Mouse (Mus musculus) layer of hippocampus, postnatal 36 days (tissue): ENCODE measurements at regions not wholly inside any gene's neighbourhood (a gene's known extent, or its start where the extent isn't known, plus 50 kb on each side); places are given as distances from the start of the nearest gene placed in this dataset.

Experiments
- DNase-seq, 2 experiments: peaks; one replicate each; pipeline ENCODE4 v3.0.0; 2022

GRCm38 (mm10) chr5:72245382-72245781 lies 77.4 kb upstream of the Commd8 start:
- DNase-seq = no peak

- DNase-seq = peak; percentile 54 to 66
These were observed 76.1 kb upstream of the Commd8 start for GRCm38 (mm10) chr5:72244134-72244533.

DNA sequence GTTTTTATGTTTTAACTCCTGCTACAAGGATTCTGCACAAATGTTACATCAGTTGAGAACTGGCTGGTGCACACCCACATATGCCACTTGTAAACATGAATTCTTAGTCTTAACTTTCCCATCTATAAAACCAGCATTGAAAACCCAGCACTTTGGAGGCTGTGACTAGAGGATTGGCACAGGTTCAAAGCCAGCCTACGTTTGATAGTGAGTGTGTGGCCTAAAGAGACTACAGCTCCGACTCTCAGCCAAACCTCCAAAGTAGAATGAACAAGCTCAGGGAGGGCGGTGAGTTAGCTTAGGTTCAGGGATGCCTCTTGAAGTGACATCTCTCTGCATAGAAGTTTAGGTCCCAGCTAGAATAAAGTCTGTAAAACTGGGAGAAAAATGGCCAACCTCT lies 75.0 kb upstream of the Commd8 start:
- DNase-seq = no peak

GRCm38 (mm10) chr5:72241451-72241850 lies 73.5 kb upstream of the Commd8 start:
- no peak for DNase-seq

- DNase-seq = no peak
These were observed 72.3 kb upstream of the Commd8 start for GRCm38 (mm10) chr5:72240271-72240670.

DNA sequence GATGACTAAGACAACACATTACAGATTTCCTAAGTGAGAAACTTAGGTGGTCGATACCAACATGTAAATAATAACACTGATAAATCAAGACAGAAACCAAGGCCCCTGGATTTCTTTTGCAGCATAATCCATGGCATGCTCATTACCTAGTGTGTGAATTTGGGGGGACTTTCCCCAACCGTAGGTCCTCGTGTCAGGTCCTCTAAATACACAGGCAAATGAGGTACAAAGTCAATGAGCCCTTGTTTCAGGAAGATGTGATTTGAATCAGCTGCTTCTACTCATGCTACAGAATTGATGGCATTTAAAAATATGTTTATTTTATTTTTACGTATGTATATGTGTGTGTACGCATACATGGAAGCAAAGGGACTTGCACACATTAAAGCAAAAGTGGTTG lies 59.0 kb upstream of the Commd8 start:
- no peak for DNase-seq

DNA sequence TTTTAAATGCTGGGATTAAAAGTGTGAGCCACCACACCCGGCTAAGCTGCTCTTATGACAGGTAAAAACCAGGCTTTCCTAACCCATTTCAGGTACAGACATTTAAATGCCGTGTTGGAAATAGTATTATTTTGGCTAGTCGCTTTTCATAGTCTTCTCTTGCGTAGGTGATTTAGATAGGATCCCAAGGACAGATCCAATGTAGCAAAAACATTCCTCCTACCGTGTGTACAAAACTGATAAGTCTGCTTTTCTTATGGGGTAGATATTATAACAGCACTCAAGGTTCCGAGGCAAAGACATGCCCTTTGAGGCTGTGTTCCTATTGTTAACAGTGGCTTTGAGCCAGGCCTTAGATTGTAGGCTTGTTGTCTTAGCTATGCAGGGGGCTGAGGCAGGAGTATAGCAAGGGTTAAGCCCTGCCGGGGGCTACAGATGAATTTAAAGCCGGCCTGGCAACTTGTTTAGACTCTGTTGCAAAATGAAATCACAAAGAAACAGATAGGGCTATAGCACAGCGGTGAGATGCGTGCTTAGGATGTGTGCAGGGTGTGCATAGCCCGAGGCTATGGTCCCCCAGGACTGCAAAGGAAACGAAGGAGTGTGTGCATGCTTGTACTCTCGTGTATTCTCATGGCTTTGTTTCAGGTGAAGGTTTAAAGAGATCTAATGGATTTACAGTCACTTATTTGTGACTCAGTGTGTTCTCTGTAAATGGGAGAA lies 57.7 kb upstream of the Commd8 start:
- no peak for DNase-seq

DNA sequence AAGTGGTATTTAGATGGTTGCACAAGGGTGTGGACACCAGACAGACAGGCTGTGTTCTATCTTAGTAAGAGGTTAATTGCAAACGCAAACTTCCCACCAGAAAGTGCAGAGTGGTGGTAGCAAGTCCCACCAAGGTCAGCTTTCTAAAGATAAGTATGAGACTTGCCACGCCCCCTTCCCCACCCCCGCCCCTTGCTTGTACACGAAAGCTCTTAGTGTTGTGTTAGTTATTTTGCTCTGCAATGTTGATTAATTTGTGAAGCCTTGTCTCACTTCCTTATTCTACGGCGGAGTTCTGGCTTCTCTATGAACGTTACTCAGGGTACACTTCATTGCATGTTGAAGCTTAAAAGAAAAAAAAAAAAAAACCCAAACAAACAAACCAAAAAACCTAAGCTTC lies 57.1 kb upstream of the Commd8 start:
- no peak for DNase-seq

GRCm38 (mm10) chr5:72224551-72224966 lies 56.6 kb upstream of the Commd8 start:
- DNase-seq = no peak

DNA sequence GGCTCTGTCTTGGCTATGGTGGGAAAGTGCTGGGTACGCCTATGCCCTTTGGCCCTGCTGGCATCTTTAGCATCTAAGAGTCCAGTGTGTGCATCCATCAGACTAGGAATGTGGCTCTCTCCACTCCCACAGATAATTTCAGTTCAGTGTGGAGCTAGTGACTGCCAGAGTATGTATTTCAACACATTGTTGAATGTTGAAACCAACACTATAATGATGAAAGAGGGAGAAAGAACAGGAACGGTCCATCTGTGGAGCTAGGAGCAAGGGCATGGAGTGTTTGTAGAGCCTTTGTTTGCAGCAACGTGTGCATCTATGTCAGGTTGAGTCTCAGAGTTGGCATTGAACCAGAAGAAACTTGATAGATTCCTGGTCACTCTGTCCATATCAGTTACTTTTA lies 54.9 kb upstream of the Commd8 start:
- DNase-seq = no peak

DNA sequence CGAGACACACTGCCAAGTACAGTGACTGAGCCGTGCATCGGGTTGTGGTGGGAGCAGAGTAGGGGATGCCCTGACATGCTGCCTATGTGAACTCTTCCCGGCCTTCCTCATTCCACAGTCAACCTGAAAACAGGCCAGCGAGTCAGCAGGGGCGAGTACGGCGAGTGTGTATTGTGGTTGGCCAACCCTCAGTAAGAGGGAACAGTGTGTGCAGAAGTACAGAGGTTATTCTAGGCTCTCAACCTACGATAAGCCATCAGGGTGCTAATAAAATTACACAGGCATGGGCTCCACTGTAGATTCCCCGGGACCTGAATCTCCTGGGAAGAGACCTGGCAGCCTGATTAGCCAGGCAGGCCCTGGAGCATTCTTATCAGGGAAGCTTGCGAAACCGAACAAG lies 51.7 kb upstream of the Commd8 start:
- DNase-seq = no peak

- no peak for DNase-seq
These were observed 51.3 kb upstream of the Commd8 start for GRCm38 (mm10) chr5:72219248-72219647.
